Mouse (Mus musculus) kidney, embryonic 14.5 days (tissue): ENCODE measurements around the gene Gm49336. TPM values are rescaled to one million over a fixed set of nuclear protein-coding genes. Genes with fewer than 3 reads are reported as not detected.

Experiments used
- ATAC-seq: fragments of 200-750 bp; cut with Nextera tagmentation; 2 replicates; pipeline ENCODE4 v1.8.0; 2017; ENCODE audit warnings: moderate number of reproducible peaks, mild to moderate bottlenecking, moderate TSS enrichment, moderate library complexity; ENCODE audit not compliant: low FRiP score, low TSS enrichment
- H3K27ac ChIP-seq: fragments of 300-500 bp; sonication (generic); 2 replicates; pipeline ENCODE4 v1.5.1; 2014; ENCODE audit warnings: low read depth, mild to moderate bottlenecking, low read length, moderate library complexity, mixed read lengths
- H3K27me3 ChIP-seq: fragments of 300-500 bp; sonication (generic); 2 replicates; pipeline ENCODE4 v1.6.1; 2014; ENCODE audit warnings: mild to moderate bottlenecking, low read length; ENCODE audit not compliant: control insufficient read depth, insufficient read depth
- H3K36me3 ChIP-seq: fragments of 300-500 bp; sonication (generic); 2 replicates; pipeline ENCODE4 v1.6.1; 2014; ENCODE audit warnings: low read length, mixed read lengths; ENCODE audit not compliant: control insufficient read depth, insufficient read depth
- H3K4me1 ChIP-seq: fragments of 300-500 bp; sonication (generic); 2 replicates; pipeline ENCODE4 v1.6.1; 2014; ENCODE audit warnings: low read length, mixed read lengths; ENCODE audit not compliant: control insufficient read depth, insufficient read depth
- H3K4me2 ChIP-seq: fragments of 300-500 bp; sonication (generic); replicated peaks from 2 replicates; pipeline ENCODE4 v1.6.1; 2014; ENCODE audit warnings: low read depth, mild to moderate bottlenecking, low read length
- H3K4me3 ChIP-seq: fragments of 300-500 bp; sonication (generic); 2 replicates; pipeline ENCODE4 v1.5.1; 2014; ENCODE audit warnings: mild to moderate bottlenecking, low read length
- H3K9ac ChIP-seq: fragments of 300-500 bp; sonication (generic); 2 replicates; pipeline ENCODE4 v1.6.1; 2014; ENCODE audit warnings: low read depth, mild to moderate bottlenecking, low read length, moderate library complexity
- H3K9me3 ChIP-seq: fragments of 300-500 bp; sonication (generic); 2 replicates; pipeline ENCODE4 v1.6.1; 2016; ENCODE audit warnings: low read length; ENCODE audit not compliant: control insufficient read depth
- WGBS: fragments of 180-500 bp; shearing (Covaris S2); extraction: QIAGEN DNeasy Blood & Tissue Kit; methylation state at CpG from one replicate; pipeline ENCODE4 v1.1.7; 2014; 5-methylcytosine and 5-hydroxymethylcytosine counted together
- polyA plus RNA-seq: library from polyadenylated mRNA; unstranded; fragments of >200 nt; fragmentation: Nextera tagmentation; extraction: Ambion mirVana; gene quantifications from 2 replicates; pipeline ENCODE4 v1.2.1, GENCODE M21; 2014

Gene Gm49336
- polyA plus RNA-seq, 1 experiment from 2014 or later, result 63.1 TPM

DNA sequence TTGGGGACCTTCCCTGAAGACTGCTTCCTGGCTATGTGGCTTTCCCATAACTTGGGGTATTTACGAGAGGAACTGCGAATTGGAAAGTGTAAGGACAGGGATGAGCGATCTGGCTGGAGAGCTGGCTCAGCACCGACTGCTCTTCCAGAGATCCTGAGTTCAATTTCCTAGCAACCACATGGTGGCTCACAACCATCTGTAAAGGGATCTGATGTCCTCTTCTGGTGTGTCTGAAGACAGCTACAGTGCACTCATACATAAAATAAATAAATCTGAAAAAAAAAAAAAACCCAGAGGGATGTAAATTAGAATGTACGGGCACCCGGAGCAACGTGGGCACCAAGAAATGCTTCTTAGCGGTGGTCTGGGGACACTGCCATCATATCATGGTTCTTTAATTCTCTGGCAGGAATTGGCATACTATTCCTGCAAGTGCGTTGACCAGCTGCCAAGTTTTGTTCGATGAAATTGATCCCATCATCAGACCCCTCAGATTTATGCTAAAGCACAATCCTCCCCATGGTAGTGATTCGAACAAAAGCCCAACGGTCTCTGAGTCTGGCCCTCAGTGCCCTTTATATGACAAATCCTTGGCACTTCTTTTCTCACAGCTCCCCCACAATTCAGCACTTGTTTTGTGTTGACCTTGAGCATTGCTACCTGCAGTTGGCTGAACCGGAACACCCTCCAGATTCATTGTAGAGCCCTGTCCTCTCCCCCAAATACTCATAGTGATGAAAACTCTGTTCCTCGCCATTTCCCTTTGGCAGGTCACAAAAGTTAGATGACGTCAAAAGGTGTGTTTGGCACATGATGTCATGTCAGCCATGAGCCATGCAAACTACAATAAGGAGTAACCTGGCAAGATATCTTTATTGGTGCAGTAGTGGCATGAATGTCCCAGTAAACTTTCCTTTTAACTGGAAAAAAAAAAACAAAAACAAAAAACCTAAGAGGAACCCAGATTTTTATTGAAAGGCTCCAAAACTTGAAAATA lies 995 bp upstream of the Gm49336 start:
- Histone ChIP-seq H3K27ac (peak overlapping the region; percentile 89), H3K9ac (peak overlapping the region; percentile 92), H3K4me2 (peak overlapping the region; percentile 78), H3K4me1 (peaks cover 12% of the 10 kb centered on the region), H3K9me3 (no peaks in the 10 kb centered on the region), H3K4me3 (peak overlapping the region; percentile 80), H3K36me3 (no peaks in the 10 kb centered on the region), H3K27me3 (no peaks in the 10 kb centered on the region)
- ATAC-seq, result no peak; the same call in 1 of the 2 replicates
- WGBS, result 25% methylated on average over 15 of the region's 15 CpGs

DNA sequence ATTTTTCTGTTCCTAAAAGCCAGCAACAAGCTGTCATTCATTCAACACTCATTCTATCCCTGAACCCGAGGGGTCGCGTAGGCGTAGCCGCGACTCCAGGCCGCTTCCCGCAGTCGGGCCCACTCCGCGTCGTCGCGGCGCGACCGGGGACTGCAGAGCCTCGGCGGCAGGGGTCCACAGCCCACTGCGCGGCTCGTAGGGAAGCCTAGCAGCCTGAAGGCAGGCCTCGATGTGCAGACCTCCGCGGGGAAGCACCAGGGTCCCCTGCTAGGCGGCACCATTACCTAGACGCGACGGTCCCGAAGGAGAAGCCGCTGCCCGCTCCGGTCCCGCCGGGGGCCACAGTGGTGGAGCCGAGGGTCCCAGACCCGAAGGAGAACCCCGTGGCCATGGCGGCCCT lies 428 bp downstream of the Gm49336 start:
- Histone ChIP-seq H3K9me3 (no peaks in the 10 kb centered on the region), H3K9ac (peak overlapping the region; percentile 92), H3K27me3 (no peaks in the 10 kb centered on the region), H3K4me1 (peaks cover 12% of the 10 kb centered on the region), H3K4me2 (peak overlapping the region; percentile 75), H3K4me3 (peak overlapping the region; percentile 80), H3K36me3 (no peaks in the 10 kb centered on the region; the same call in 1 of the 2 replicates), H3K27ac (peak overlapping the region; percentile 84)
- peak; percentile 54 for ATAC-seq
- whole genome bisulfite sequencing, result under 1% methylated on average over 33 of the region's 39 CpGs

DNA sequence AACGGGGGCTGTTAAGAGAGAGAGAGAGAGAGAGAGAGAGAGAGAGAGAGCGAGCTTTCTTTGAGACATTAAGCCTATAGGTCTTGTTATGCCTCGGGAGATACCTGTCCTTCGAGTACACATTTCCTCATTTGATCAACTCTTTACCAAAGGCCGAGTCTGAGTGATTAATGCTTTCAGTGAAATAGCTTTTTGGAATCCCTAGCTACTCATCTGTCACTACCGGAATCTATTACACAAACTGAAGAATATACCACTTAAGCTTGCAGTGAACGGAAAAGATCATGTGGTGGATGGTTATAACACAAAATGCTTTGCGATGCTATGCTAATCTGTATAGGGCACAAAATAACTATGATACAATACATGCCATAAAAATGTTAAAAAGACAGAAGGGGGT lies 941 bp downstream of the Gm49336 start:
- no peaks in the 10 kb centered on the region for H3K27me3 ChIP-seq
- peak overlapping the region; percentile 75 for H3K4me2 ChIP-seq
- peak overlapping the region; percentile 92 for H3K9ac ChIP-seq
- peak overlapping the region; percentile 80 for H3K4me3 ChIP-seq
- WGBS, result 13% methylated on average over 8 of the region's 8 CpGs
- H3K4me1 ChIP-seq, result peaks cover 12% of the 10 kb centered on the region
- no peaks in the 10 kb centered on the region; the same call in 1 of the 2 replicates for H3K36me3 ChIP-seq
- ATAC-seq, result no peak
- H3K9me3 ChIP-seq, result no peaks in the 10 kb centered on the region
- H3K27ac ChIP-seq, result no peak overlapping the region

DNA sequence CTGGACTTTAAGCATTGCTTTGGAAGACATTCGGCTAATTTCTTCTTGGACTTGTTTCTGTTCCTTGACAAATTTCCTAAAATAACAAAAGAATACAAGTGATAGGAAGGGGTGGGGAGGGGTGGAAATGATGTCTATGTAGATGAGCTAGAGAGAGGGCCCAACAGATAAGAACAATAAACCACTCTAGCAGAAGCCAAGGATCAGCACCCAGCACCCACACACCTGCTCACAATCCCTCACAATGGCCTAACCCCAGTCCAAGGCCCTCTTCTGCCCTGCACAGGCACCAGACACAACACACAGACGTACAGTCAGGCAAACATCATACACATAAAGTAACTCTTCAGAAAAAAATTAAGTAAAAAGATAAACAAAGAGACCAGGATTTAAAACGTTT lies 12.8 kb downstream of the Gm49336 start:
- no peak overlapping the region for H3K27ac ChIP-seq
- H3K9ac ChIP-seq, result no peak overlapping the region
- H3K4me1 ChIP-seq, result no peaks in the 10 kb centered on the region
- H3K9me3 ChIP-seq, result no peaks in the 10 kb centered on the region
- WGBS, result 93% methylated on average over 3 of the region's 3 CpGs
- H3K4me3 ChIP-seq, result no peak overlapping the region
- no peaks in the 10 kb centered on the region for H3K27me3 ChIP-seq
- peaks cover 63% of the 10 kb centered on the region for H3K36me3 ChIP-seq
- no peak overlapping the region for H3K4me2 ChIP-seq
- ATAC-seq, result no peak

DNA sequence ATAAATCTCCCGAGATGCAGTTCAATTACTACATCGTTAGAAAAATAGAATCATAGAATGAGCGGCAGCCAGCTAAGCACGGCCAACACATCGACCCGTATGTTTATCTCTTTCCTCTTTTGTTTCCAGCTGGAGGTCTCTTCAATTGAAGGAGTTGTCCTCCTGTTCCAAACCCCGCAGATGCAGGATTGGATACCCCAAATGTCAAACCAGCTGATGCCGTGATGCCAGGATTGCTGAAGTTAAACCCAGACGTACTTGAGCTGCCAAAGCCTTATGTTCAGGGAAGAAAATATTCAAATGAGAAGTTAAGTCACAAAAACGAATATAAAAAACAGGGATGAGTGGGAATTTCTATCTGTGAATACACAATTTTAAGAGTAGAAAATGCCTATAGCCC lies 31.4 kb downstream of the Gm49336 start:
- Histone ChIP-seq H3K27me3 (no peaks in the 10 kb centered on the region), H3K4me2 (no peak overlapping the region), H3K27ac (no peak overlapping the region), H3K36me3 (peaks cover 32% of the 10 kb centered on the region; the same call in 1 of the 2 replicates), H3K4me1 (no peaks in the 10 kb centered on the region), H3K4me3 (no peak overlapping the region), H3K9me3 (no peaks in the 10 kb centered on the region), H3K9ac (no peak overlapping the region)
- no peak for ATAC-seq
- 92% methylated on average over 10 of the region's 10 CpGs for WGBS

DNA sequence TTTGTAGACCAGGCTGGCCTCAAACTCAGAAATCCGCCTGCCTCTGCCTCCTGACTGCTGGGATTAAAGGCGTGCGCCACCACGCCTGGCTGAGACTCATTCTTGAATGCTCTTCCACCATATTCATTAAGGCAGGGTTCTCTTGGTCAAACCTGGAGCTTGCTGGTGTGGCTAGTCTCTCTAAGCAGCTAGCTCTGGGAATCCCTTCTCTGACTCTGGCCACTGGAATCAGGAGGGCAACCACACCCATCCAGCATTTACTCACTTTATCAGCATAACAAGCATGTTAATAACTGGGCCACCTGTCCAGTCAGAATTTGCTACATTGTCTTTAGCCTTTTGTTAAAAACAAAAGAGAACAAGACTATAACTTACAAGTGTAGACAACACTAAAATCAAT lies 33.7 kb downstream of the Gm49336 start:
- Histone ChIP-seq H3K4me2 (no peak overlapping the region), H3K36me3 (peaks cover 29% of the 10 kb centered on the region; the same call in 1 of the 2 replicates), H3K4me1 (no peaks in the 10 kb centered on the region), H3K9ac (no peak overlapping the region), H3K4me3 (no peak overlapping the region), H3K27ac (no peak overlapping the region), H3K27me3 (no peaks in the 10 kb centered on the region), H3K9me3 (no peaks in the 10 kb centered on the region)
- 98% methylated on average over 4 of the region's 4 CpGs for WGBS
- ATAC-seq, result no peak

DNA sequence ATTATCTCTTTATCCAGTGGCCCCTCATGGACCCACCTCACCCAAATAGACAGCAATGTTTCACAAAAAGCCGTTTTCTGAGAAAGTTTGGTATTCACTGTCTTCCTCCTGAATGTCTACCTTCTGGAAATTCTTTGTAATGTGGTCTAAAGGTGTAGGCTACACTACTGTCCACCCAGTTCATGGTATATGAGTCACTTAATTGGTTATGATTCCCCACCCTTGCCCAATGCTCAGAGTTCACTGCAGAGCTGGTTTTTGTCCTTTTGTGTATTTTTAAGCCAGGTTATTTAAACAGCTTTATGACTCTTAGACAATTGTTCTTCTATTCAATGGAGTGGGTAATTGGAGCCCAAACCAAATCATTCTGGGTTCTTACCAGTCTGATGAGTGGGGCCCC lies 35.2 kb downstream of the Gm49336 start:
- no peak overlapping the region for H3K27ac ChIP-seq
- WGBS, result 92% methylated on average over 1 of the region's 1 CpGs
- no peak for ATAC-seq

DNA sequence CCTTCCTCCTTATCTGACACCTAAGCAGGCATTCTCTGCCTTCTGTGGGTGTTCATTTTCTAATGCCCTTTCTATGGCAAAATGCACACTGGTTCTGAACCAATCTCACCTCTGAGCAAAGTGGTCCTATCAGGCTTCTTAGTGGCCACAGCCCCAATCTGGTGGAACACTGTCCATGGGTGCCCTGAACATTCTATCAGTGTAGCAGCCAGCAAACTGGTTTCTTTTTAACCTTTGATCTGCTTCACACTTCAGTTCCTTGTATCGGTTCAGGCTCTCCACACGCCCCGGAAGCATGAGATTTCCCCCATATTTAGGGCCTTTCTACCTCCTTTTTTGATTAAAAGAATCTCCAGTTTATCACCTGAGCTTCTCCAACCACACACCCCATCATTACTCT lies 36.3 kb downstream of the Gm49336 start:
- Histone ChIP-seq H3K4me1 (no peaks in the 10 kb centered on the region), H3K9me3 (no peaks in the 10 kb centered on the region), H3K27me3 (no peaks in the 10 kb centered on the region), H3K27ac (no peak overlapping the region), H3K4me2 (no peak overlapping the region), H3K9ac (no peak overlapping the region), H3K36me3 (peaks cover 19% of the 10 kb centered on the region; the same call in 1 of the 2 replicates), H3K4me3 (no peak overlapping the region)
- no peak for ATAC-seq
- WGBS, result 84% methylated on average over 3 of the region's 3 CpGs

More for the DNA sequence above, 35.2 kb downstream of the Gm49336 start:
- no peak overlapping the region for H3K4me3 ChIP-seq
- H3K27me3 ChIP-seq, result no peaks in the 10 kb centered on the region
- H3K9ac ChIP-seq, result no peak overlapping the region
- H3K36me3 ChIP-seq, result peaks cover 26% of the 10 kb centered on the region; the same call in 1 of the 2 replicates
- no peaks in the 10 kb centered on the region for H3K4me1 ChIP-seq
- no peak overlapping the region for H3K4me2 ChIP-seq
- no peaks in the 10 kb centered on the region for H3K9me3 ChIP-seq

DNA sequence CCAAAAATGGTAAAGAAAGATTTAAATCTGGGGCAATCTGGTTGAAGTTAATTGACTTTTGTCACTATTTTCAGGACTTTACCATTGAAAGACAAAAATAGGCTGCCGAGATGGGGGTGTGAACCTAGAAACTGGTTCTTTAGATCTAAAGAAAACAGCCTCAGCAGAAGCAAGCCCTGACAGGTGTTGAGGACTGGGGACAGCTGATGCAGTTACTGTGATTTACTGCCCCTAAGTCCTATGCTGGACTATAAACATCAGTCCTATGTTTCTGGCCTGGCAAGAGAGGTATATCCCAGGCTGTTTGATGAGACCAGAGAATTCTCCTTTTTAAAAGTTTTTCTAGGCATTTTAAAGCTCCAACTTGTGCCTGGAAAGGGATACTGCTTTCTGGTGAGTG lies 37.3 kb downstream of the Gm49336 start:
- Histone ChIP-seq H3K36me3 (peaks cover 12% of the 10 kb centered on the region; the same call in 1 of the 2 replicates), H3K4me3 (no peak overlapping the region), H3K4me2 (no peak overlapping the region), H3K4me1 (no peaks in the 10 kb centered on the region), H3K27me3 (no peaks in the 10 kb centered on the region), H3K9ac (no peak overlapping the region), H3K9me3 (no peaks in the 10 kb centered on the region), H3K27ac (no peak overlapping the region)
- ATAC-seq, result no peak
- WGBS, result 15% methylated on average over 1 of the region's 1 CpGs
